Mouse (Mus musculus) G1E (cell line): ENCODE data around the gene Slc9a9.

Experiments used
- CTCF ChIP-seq: IDR thresholded peaks from 2 replicates; pipeline ENCODE4 v1.5.1; 2012; ENCODE audit warnings: low read depth, low read length, inconsistent platforms, mixed read lengths
- GATA1 ChIP-seq: IDR thresholded peaks from 2 replicates; pipeline ENCODE4 v1.6.1; 2012; ENCODE audit warnings: borderline replicate concordance, low read length, inconsistent platforms, mixed read lengths
- POLR2AphosphoS5 ChIP-seq: IDR thresholded peaks from 2 replicates; pipeline ENCODE4 v1.6.1; 2012; ENCODE audit warnings: low read depth, low read length, inconsistent platforms; ENCODE audit not compliant: insufficient replicate concordance

- TF ChIP-seq CTCF (no peak), GATA1 (no peak), POLR2AphosphoS5 (no peak)
Measured at GRCm38 (mm10) chr9:94947246-94947645, 277.5 kb downstream of the Slc9a9 start.
